Mouse (Mus musculus): ENCODE results near the gene Tmod3.

DNA sequence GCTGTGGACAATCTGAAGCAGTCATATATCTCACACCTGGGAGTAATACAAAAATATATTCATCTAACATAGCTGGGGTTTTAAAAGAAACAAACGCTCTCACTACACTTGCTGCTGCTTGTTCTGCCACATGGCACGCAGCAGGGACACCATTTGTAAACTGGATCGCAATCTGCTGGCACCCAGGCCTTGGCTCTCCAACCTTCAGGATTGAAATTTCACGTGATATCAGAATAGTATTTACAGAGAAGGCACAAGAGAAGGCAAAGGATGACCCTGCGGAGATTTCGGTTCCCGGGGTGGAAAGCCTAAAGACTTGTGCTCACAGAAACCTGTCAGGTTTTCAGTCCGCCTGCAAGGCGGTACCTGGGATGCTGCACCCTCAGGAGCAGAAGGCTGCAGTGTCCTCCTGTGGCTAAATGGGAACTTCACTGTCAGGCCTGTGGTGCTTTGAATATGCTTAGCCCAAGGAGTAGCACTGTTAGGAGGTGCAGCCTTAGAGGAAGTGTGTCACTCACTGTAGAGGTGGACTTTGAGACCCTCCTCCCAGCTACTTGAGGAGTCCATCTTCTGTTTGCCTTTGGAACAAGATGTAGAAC is 65.0 kb downstream of the Tmod3 start:
- TF ChIP-seq CTCF (IDR thresholded peaks at IDR 0.05; ENCODE audit: extremely low read depth, insufficient read depth, insufficient read length, insufficient replicate concordance) (no peak), POLR2A (IDR thresholded peaks at IDR 0.05; ENCODE audit: low read depth, low read length) (no peak)
